ENCODE assay signal across 18 mouse cellular contexts in genomic region chr8:123925671-123926070, GRCm38 (mm10). TPM values are rescaled to one million over a fixed set of nuclear protein-coding genes. Genes with fewer than 3 reads are reported as not detected.
"Had no signal": no experiment of that assay in that cellular context is flagged by ENCODE, and none has a peak within 500 bp of the region (broad histone marks: within the 10 kb centered on the region; RNA-seq: fewer than 3 reads in every experiment).

No protein-coding gene starts in this region.

- DNase-seq: kidney, adult 11 months; kidney, adult 8-10 months; kidney, postnatal 10 days; kidney, postnatal 36 days; layer of hippocampus, postnatal 36 days; liver, embryonic 13.5 days; lung, adult 2 months; lung, postnatal 14 days; lung, postnatal 4 days; retina, postnatal 1 day; right cerebral cortex, postnatal 25 days; thymus, adult 2 months; thymus, postnatal 14 days; thymus, postnatal 4 days had no signal

RNA-seq across cellular contexts. Expression of gene Acta1, which starts 31.1 kb away (rescaled TPM):
- total RNA-seq: megakaryocyte progenitor cell, adult 5-6 weeks; megakaryocyte-erythroid progenitor cell, adult 5-6 weeks; monocyte, adult 5-6 weeks; neutrophil, adult 5-6 weeks had no signal
